Mouse (Mus musculus) spleen, adult 2 months (tissue): Measurements from ENCODE around the gene D10Jhu81e. TPM values are rescaled to one million over a fixed set of nuclear protein-coding genes. Genes with fewer than 3 reads are reported as not detected.

Source experiments
- DNase-seq, 2 experiments: peaks; one replicate each; pipeline versions ENCODE4 v3.0.0 to v3.0.0-alpha.2; 2012 to 2021; ENCODE audit warnings: low spot score in 2 of 2, low read depth in 1 of 2
- H3K27ac ChIP-seq: fragments of 200-500 bp; 2 replicates; pipeline ENCODE4 v1.5.1; 2012; ENCODE audit warnings: low read length, inconsistent platforms; ENCODE audit not compliant: insufficient read depth
- H3K27me3 ChIP-seq: fragments of 200-500 bp; 2 replicates; pipeline ENCODE4 v1.6.1; 2012; ENCODE audit warnings: mild to moderate bottlenecking, moderate library complexity, low read length, inconsistent platforms; ENCODE audit not compliant: control insufficient read depth, insufficient read depth
- H3K36me3 ChIP-seq: fragments of 200-500 bp; 2 replicates; pipeline ENCODE4 v1.6.1; 2012; ENCODE audit warnings: mild to moderate bottlenecking, low read length, inconsistent platforms; ENCODE audit not compliant: control insufficient read depth, insufficient read depth
- H3K4me1 ChIP-seq: fragments of 200-500 bp; 2 replicates; pipeline ENCODE4 v1.6.1; 2011; ENCODE audit warnings: inconsistent platforms; ENCODE audit not compliant: control insufficient read depth, insufficient read depth, insufficient read length
- H3K4me3 ChIP-seq: fragments of 200-500 bp; 2 replicates; pipeline ENCODE4 v1.5.1; 2011; ENCODE audit warnings: mild to moderate bottlenecking, inconsistent platforms; ENCODE audit not compliant: insufficient read depth, insufficient read length; ENCODE audit errors: extremely low read depth
- CTCF ChIP-seq: fragments of 200-500 bp; IDR thresholded peaks from 2 replicates; pipeline ENCODE4 v1.5.1; 2011; ENCODE audit warnings: mild to moderate bottlenecking, inconsistent platforms; ENCODE audit not compliant: insufficient read depth, insufficient read length, insufficient replicate concordance; ENCODE audit errors: extremely low read depth
- POLR2A ChIP-seq: fragments of 200-500 bp; IDR thresholded peaks from 2 replicates; pipeline ENCODE4 v1.6.1; 2011; ENCODE audit warnings: low read depth, low read length, inconsistent platforms
- WGBS: fragments of 180-500 bp; shearing (Covaris S2); methylation state at CpG from one replicate; pipeline ENCODE4 v1.1.7; 2018; 5-methylcytosine and 5-hydroxymethylcytosine counted together
- polyA plus RNA-seq: library from polyadenylated mRNA; depleted of rRNA; stranded (reverse); fragments of >200 nt; gene quantifications from 2 replicates; pipeline ENCODE4 v1.2.3, GENCODE M21; 2012; rRNA removed

The D10Jhu81e gene
- polyA plus RNA-seq, 1 experiment: 68.7 TPM

GRCm38 (mm10) chr10:78119422-78119821, 50.2 kb downstream of the D10Jhu81e start:
- H3K27me3 ChIP-seq: no peaks in the 10 kb centered on the region
- DNase-seq: no peak
- H3K27ac ChIP-seq: no peak overlapping the region
- 94% methylated on average over 4 of the region's 4 CpGs for WGBS
- H3K36me3 ChIP-seq: no peaks in the 10 kb centered on the region
- TF ChIP-seq POLR2A (no peak), CTCF (no peak)
- H3K4me1 ChIP-seq: peaks cover 1% of the 10 kb centered on the region; the same call in 1 of the 2 replicates
- no peak overlapping the region for H3K4me3 ChIP-seq

GRCm38 (mm10) chr10:78115153-78115552, 54.4 kb downstream of the D10Jhu81e start:
- Histone ChIP-seq H3K27me3 (no peaks in the 10 kb centered on the region), H3K36me3 (no peaks in the 10 kb centered on the region), H3K4me1 (peaks cover 1% of the 10 kb centered on the region; the same call in 1 of the 2 replicates), H3K27ac (no peak overlapping the region), H3K4me3 (no peak overlapping the region)
- 51% methylated on average over 2 of the region's 2 CpGs for WGBS
- no peak for DNase-seq
- TF ChIP-seq CTCF (no peak), POLR2A (no peak)

- 90% methylated on average over 4 of the region's 4 CpGs for WGBS
- DNase-seq: no peak
- H3K4me3 ChIP-seq: no peak overlapping the region
Observed at GRCm38 (mm10) chr10:78114521-78115092, 55.0 kb downstream of the D10Jhu81e start.

More at GRCm38 (mm10) chr10:78114521-78115092, 55.0 kb downstream of the D10Jhu81e start:
- no peak for TF ChIP-seq POLR2A
- no peak for TF ChIP-seq CTCF
- Histone ChIP-seq H3K36me3 (no peaks in the 10 kb centered on the region), H3K27me3 (no peaks in the 10 kb centered on the region), H3K4me1 (peaks cover 1% of the 10 kb centered on the region; the same call in 1 of the 2 replicates), H3K27ac (no peak overlapping the region)

Other genes starting within 250 kb of the D10Jhu81e start
- gene Trpm2, start 199.2 kb downstream of the D10Jhu81e start, polyA plus RNA-seq: 51.6 and 52.3 TPM in 2 replicates
- gene 1810043G02Rik, start 191.3 kb downstream of the D10Jhu81e start, polyA plus RNA-seq: 21.4 and 30.1 TPM in 2 replicates
- gene Pfkl, start 159.7 kb downstream of the D10Jhu81e start, polyA plus RNA-seq: 61.1 and 65.8 TPM in 2 replicates
- 0.08 TPM in 1 of 2 replicates, not detected in the other for gene Dnmt3l, start 127.8 kb downstream of the D10Jhu81e start, polyA plus RNA-seq
- gene Aire, start 126.2 kb downstream of the D10Jhu81e start, polyA plus RNA-seq: 4.0 and 4.6 TPM in 2 replicates
- gene Icosl, start 100.5 kb downstream of the D10Jhu81e start, polyA plus RNA-seq: 78.1 and 82.7 TPM in 2 replicates
- 11.2 and 11.7 TPM in 2 replicates for gene Pwp2, start 15.4 kb upstream of the D10Jhu81e start, polyA plus RNA-seq
- gene Trappc10, start 74.9 kb upstream of the D10Jhu81e start, polyA plus RNA-seq: 41.8 and 45.9 TPM in 2 replicates
- 177 and 205 TPM in 2 replicates for gene Agpat3, start 182.7 kb upstream of the D10Jhu81e start, polyA plus RNA-seq
- 60.2 and 62.0 TPM in 2 replicates for gene Rrp1, start 243.3 kb upstream of the D10Jhu81e start, polyA plus RNA-seq